Mouse (Mus musculus) inflammation-experienced regulatory T-cells, adult 16 weeks (primary cell): Measurements from ENCODE around the gene Pdxp. TPM values are rescaled to one million over a fixed set of nuclear protein-coding genes. Genes with fewer than 3 reads are reported as not detected.

ENCODE experiments used
- polyA plus RNA-seq: library from polyadenylated mRNA; unstranded; fragments of 100-300 nt; shearing (Covaris generic); gene quantifications from one replicate; pipeline ENCODE4 v1.2.1, GENCODE M21; 2017

Gene Pdxp
- polyA plus RNA-seq = 1.9 TPM

GRCm38 (mm10) chr15:78913632-78914090 lies at the start of gene Pdxp:
Pdxp (plus strand) TSS chr15:78913919.

GRCm38 (mm10) chr15:78876991-78877809 lies 36.5 kb upstream of the Pdxp start, which contains the start of gene Gga1:
Gga1 (plus strand) TSS chr15:78877190.

GRCm38 (mm10) chr15:78899409-78899739 lies 14.3 kb upstream of the Pdxp start, which contains the start of gene Gm49510:
Gm49510 (plus strand) TSS chr15:78899667.

GRCm38 (mm10) chr15:78899740-78900584 lies 13.8 kb upstream of the Pdxp start, which contains the start of gene Sh3bp1:
Sh3bp1 (plus strand) TSS chr15:78899768.

GRCm38 (mm10) chr15:78926021-78926919 lies 12.6 kb downstream of the Pdxp start, which contains the start of gene Lgals1:
Lgals1 (plus strand) TSS chr15:78926725.

GRCm38 (mm10) chr15:78934784-78935320 lies 21.1 kb downstream of the Pdxp start, which contains the start of gene Nol12:
Nol12 (plus strand) TSS chr15:78934933.

GRCm38 (mm10) chr15:78947657-78948056 lies 33.9 kb downstream of the Pdxp start, which contains the start of gene Triobp:
Triobp (plus strand) TSS chr15:78947724.

Other genes starting within 250 kb of the Pdxp start
- 0.07 TPM for gene Elfn2, start 195.1 kb upstream of the Pdxp start, polyA plus RNA-seq
- 177 TPM for gene Mfng, start 140.4 kb upstream of the Pdxp start, polyA plus RNA-seq
- 0.38 TPM for gene Card10, start 110.9 kb upstream of the Pdxp start, polyA plus RNA-seq
- not detected for gene Cdc42ep1, start 71.3 kb upstream of the Pdxp start, polyA plus RNA-seq
- not detected for gene Lgals2, start 58.4 kb upstream of the Pdxp start, polyA plus RNA-seq
- gene Gga1, start 36.7 kb upstream of the Pdxp start, polyA plus RNA-seq = 76.9 TPM
- 0.57 TPM for gene Gm49510, start 14.3 kb upstream of the Pdxp start, polyA plus RNA-seq
- 251 TPM for gene Sh3bp1, start 14.2 kb upstream of the Pdxp start, polyA plus RNA-seq
- gene Lgals1, start 12.8 kb downstream of the Pdxp start, polyA plus RNA-seq = 515 TPM
- 49.7 TPM for gene Nol12, start 21.0 kb downstream of the Pdxp start, polyA plus RNA-seq
- 105 TPM for gene Triobp, start 33.8 kb downstream of the Pdxp start, polyA plus RNA-seq
- 74.2 TPM for gene H1f0, start 114.5 kb downstream of the Pdxp start, polyA plus RNA-seq
- not detected for gene Galr3, start 128.0 kb downstream of the Pdxp start, polyA plus RNA-seq
- 10.7 TPM for gene Ankrd54, start 149.0 kb downstream of the Pdxp start, polyA plus RNA-seq
- 171 TPM for gene Eif3l, start 161.3 kb downstream of the Pdxp start, polyA plus RNA-seq
- 27.1 TPM for gene Micall1, start 195.0 kb downstream of the Pdxp start, polyA plus RNA-seq
- gene Polr2f, start 227.1 kb downstream of the Pdxp start, polyA plus RNA-seq = 166 TPM
- gene 1700088E04Rik, start 227.3 kb downstream of the Pdxp start, polyA plus RNA-seq = 0.40 TPM